Mouse (Mus musculus) embryonic facial prominence, embryonic 10.5 days (tissue): ENCODE data around the gene Cpxm1. TPM values are rescaled to one million over a fixed set of nuclear protein-coding genes. Genes with fewer than 3 reads are reported as not detected.

Experiments used
- DNase-seq: peaks from one replicate; pipeline ENCODE4 v3.0.0-alpha.2; 2017; ENCODE audit warnings: low spot score
- H3K27ac ChIP-seq: fragments of 300-500 bp; sonication (generic); replicated peaks from 2 replicates; pipeline ENCODE4 v1.5.1; 2016; ENCODE audit warnings: mild to moderate bottlenecking
- H3K27me3 ChIP-seq: fragments of 300-500 bp; sonication (generic); replicated peaks from 2 replicates; pipeline ENCODE4 v1.6.1; 2016; ENCODE audit warnings: low read depth, mild to moderate bottlenecking; ENCODE audit not compliant: poor library complexity, severe bottlenecking
- H3K36me3 ChIP-seq: fragments of 300-500 bp; sonication (generic); replicated peaks from 2 replicates; pipeline ENCODE4 v1.6.1; 2016; ENCODE audit warnings: mild to moderate bottlenecking, moderate library complexity
- H3K4me1 ChIP-seq: fragments of 300-500 bp; sonication (generic); 2 replicates; pipeline ENCODE4 v1.6.1; 2016
- H3K4me3 ChIP-seq: fragments of 300-500 bp; sonication (generic); 2 replicates; pipeline ENCODE4 v1.5.1; 2016; ENCODE audit warnings: mild to moderate bottlenecking, moderate library complexity
- H3K9me3 ChIP-seq: fragments of 300-500 bp; sonication (generic); 2 replicates; pipeline ENCODE4 v1.6.1; 2016; ENCODE audit warnings: mild to moderate bottlenecking
- WGBS: fragments of 180-500 bp; shearing (Covaris S2); methylation state at CpG from one replicate; pipeline ENCODE4 v1.1.7; 2016; 5-methylcytosine and 5-hydroxymethylcytosine counted together
- polyA plus RNA-seq: library from polyadenylated mRNA; unstranded; fragments of >200 nt; fragmentation: Nextera tagmentation; extraction: Ambion mirVana; gene quantifications from 2 replicates; pipeline ENCODE4 v1.2.1, GENCODE M21; 2016

Cpxm1 gene
- polyA plus RNA-seq, 1 experiment from 2014 or later: 69.7 TPM

DNA sequence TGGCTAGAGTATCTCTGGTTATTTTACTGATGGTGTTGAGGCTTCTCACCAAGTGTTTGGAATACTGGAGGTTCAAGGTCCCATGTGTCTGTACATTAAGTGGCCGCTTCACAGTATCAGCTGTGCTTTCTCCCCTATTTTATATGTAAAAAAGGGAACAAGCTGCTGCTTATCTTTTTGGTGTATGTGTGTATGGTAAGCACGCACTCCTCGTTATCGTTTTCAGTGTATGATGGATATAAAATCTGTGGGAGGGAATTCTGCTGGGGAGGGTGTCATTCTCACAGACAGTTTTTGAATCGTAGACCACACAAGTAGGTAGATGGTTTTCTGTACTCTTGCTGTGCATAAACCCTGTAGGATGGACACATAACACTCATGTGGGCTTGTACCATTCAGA is 39.8 kb downstream of the Cpxm1 start:
- WGBS: 93% methylated on average over 5 of the region's 5 CpGs
- Histone ChIP-seq H3K27ac (no peak overlapping the region), H3K4me1 (peaks cover 9% of the 10 kb centered on the region), H3K36me3 (no peaks in the 10 kb centered on the region), H3K9me3 (no peaks in the 10 kb centered on the region), H3K4me3 (no peak overlapping the region), H3K27me3 (peaks cover 57% of the 10 kb centered on the region)
- no peak for DNase-seq

DNA sequence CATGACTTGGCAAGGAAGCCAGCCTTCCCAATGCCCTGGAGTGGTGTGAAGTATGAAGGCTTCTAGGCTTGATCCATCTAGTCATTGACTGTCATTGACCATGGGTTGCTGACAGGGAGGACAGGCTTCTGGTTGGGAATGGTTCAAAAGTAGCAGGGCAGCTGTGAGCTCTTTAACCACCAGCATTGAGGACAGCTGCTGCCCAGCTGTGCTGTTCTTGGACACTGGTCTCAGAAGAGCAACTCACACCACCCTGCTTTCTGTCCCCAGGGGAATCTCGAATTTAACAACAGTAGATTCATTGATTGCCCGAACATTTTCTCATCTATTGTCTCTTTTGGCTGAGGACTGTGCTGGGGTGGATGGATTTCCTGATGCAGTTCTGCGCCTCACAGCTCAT is 43.5 kb downstream of the Cpxm1 start:
- Histone ChIP-seq H3K4me1 (no peaks in the 10 kb centered on the region), H3K9me3 (no peaks in the 10 kb centered on the region), H3K27me3 (peaks cover 20% of the 10 kb centered on the region), H3K36me3 (no peaks in the 10 kb centered on the region), H3K27ac (no peak overlapping the region), H3K4me3 (no peak overlapping the region)
- 56% methylated on average over 3 of the region's 3 CpGs for WGBS
- DNase-seq: no peak

GRCm38 (mm10) chr2:130353411-130353810 is 44.0 kb downstream of the Cpxm1 start:
- WGBS: 94% methylated on average over 8 of the region's 8 CpGs
- H3K4me3 ChIP-seq: no peak overlapping the region
- peaks cover 15% of the 10 kb centered on the region for H3K27me3 ChIP-seq
- DNase-seq: no peak
- H3K36me3 ChIP-seq: no peaks in the 10 kb centered on the region
- H3K27ac ChIP-seq: no peak overlapping the region
- H3K4me1 ChIP-seq: no peaks in the 10 kb centered on the region
- H3K9me3 ChIP-seq: no peaks in the 10 kb centered on the region

DNA sequence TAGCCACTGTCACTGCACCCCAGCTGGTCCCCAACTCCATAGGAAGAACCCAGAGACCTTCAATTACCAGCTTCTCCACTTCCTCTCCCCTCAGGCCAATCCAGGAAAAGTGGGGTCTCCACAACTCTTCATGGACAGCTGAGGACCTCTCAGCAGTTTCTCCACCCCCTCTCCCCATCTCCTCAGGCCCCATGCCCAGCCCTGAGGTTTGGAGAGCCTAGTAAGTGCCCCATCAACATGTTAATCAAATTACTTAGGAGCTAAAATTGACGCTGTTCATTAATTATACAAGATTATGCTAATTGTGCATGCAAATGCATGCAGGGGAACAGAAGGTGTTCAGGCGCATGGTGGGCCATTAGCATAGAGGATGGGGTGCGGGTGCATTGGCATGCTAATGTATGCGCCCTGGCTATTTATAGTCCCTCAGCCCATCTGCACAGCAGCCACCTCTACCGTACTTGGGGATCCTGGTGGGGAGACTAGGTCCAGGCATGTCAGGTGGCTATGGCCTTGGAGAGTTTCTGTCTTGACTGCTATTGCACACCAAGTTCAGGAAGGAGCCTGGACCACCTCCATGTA is 45.5 kb downstream of the Cpxm1 start:
- WGBS: 38% methylated on average over 5 of the region's 5 CpGs
- no peaks in the 10 kb centered on the region for H3K4me1 ChIP-seq
- H3K9me3 ChIP-seq: no peaks in the 10 kb centered on the region
- H3K4me3 ChIP-seq: no peak overlapping the region
- peaks cover 3% of the 10 kb centered on the region; the same call in 1 of the 2 replicates for H3K27me3 ChIP-seq
- no peak for DNase-seq
- H3K27ac ChIP-seq: no peak overlapping the region
- no peaks in the 10 kb centered on the region for H3K36me3 ChIP-seq

DNA sequence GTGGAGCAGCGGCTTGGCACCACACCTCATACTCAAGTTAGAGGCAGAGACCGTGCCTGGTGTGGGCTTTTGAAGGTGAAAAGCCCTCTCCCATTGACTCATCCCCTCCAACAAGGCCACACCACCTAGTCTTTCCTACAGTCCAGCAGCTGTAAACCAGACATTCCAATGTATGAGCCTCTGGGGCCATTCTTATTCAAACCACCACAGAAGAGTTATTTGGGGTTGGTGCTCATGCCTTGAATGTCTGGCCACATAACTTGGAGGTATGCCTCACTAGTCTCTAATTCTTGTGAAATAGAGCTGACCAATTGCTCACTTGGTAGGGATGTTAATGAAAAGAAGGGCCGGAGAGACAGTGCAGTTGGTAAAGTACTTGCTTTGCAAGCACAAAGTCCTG is 47.0 kb downstream of the Cpxm1 start:
- H3K4me3 ChIP-seq: no peak overlapping the region
- 89% methylated on average over 3 of the region's 3 CpGs for WGBS
- H3K4me1 ChIP-seq: no peaks in the 10 kb centered on the region
- H3K27me3 ChIP-seq: no peaks in the 10 kb centered on the region
- H3K27ac ChIP-seq: no peak overlapping the region
- H3K9me3 ChIP-seq: no peaks in the 10 kb centered on the region
- DNase-seq: no peak
- no peaks in the 10 kb centered on the region for H3K36me3 ChIP-seq

DNA sequence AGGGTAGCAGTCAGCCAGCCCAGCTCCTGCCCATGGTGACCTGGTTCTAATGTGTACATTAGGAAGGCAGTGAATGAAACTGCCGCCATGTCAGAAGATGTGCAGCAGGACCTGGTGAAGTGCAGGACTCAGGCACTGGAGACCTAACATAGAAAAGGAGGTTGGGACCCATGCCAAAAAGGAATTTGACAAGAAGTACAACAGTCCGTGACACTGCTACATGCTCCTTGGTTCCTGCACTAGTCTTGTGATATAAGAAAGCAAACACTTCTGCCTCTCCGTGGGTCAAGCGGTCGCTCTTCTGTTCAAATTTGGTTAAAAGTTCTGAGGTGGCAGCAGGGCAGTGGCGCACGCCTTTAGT is 56.2 kb downstream of the Cpxm1 start:
- no peak overlapping the region for H3K4me3 ChIP-seq
- no peak overlapping the region for H3K27ac ChIP-seq
- no peaks in the 10 kb centered on the region for H3K9me3 ChIP-seq
- H3K4me1 ChIP-seq: no peaks in the 10 kb centered on the region
- no peaks in the 10 kb centered on the region for H3K27me3 ChIP-seq
- DNase-seq: no peak
- WGBS: 89% methylated on average over 7 of the region's 7 CpGs
- no peaks in the 10 kb centered on the region for H3K36me3 ChIP-seq

Other genes starting within 250 kb of the Cpxm1 start
- gene Snrpb, start 218.2 kb downstream of the Cpxm1 start, polyA plus RNA-seq: 898 and 946 TPM in 2 replicates
- gene Tmc2, start 202.4 kb downstream of the Cpxm1 start, polyA plus RNA-seq: not detected in 2 replicates
- gene Nop56, start 123.1 kb downstream of the Cpxm1 start, polyA plus RNA-seq: 471 and 485 TPM in 2 replicates
- gene Idh3b, start 113.0 kb downstream of the Cpxm1 start, polyA plus RNA-seq: 126 TPM in 2 replicates
- gene Ebf4, start 102.4 kb downstream of the Cpxm1 start, polyA plus RNA-seq: 0.80 and 0.82 TPM in 2 replicates
- gene Gm28372, start 7.7 kb upstream of the Cpxm1 start, polyA plus RNA-seq: 0.08 TPM in 1 of 2 replicates, not detected in the other
- gene 1700020A23Rik, start 7.7 kb upstream of the Cpxm1 start, polyA plus RNA-seq: not detected in 2 replicates
- gene Tmem239, start 8.9 kb upstream of the Cpxm1 start, polyA plus RNA-seq: not detected in 2 replicates
- gene Vps16, start 26.8 kb upstream of the Cpxm1 start, polyA plus RNA-seq: 112 and 122 TPM in 2 replicates
- gene Pced1a, start 27.1 kb upstream of the Cpxm1 start, polyA plus RNA-seq: 13.9 and 14.0 TPM in 2 replicates
- gene Ptpra, start 52.7 kb upstream of the Cpxm1 start, polyA plus RNA-seq: 81.1 and 82.7 TPM in 2 replicates
- gene Mrps26, start 166.2 kb upstream of the Cpxm1 start, polyA plus RNA-seq: 83.7 and 86.4 TPM in 2 replicates
- not detected in 2 replicates for gene Oxt, start 178.6 kb upstream of the Cpxm1 start, polyA plus RNA-seq
- not detected in 2 replicates for gene Avp, start 185.0 kb upstream of the Cpxm1 start, polyA plus RNA-seq
- 23.3 and 25.5 TPM in 2 replicates for gene Fastkd5, start 232.5 kb upstream of the Cpxm1 start, polyA plus RNA-seq
- gene Ubox5, start 232.5 kb upstream of the Cpxm1 start, polyA plus RNA-seq: 21.3 and 21.6 TPM in 2 replicates
- gene Lzts3, start 245.2 kb upstream of the Cpxm1 start, polyA plus RNA-seq: 3.1 and 3.3 TPM in 2 replicates